Mouse (Mus musculus) natural killer cell, adult 2 months (primary cell): ENCODE results near the gene Tada3.

Source experiments
- DNase-seq, 2 experiments: peaks; one replicate each; pipeline ENCODE4 v3.0.0; 2022; ENCODE audit warnings: low spot score in 2 of 2

Gene Tada3

GRCm38 (mm10) chr6:113377496-113378385, at the start of gene Tada3, which contains the start of gene Arpc4:
Gene Tada3 (minus strand): TSS chr6:113377883.
Gene Arpc4 (plus strand): TSS chr6:113378115.
- DNase-seq: peak; percentile 94

DNA sequence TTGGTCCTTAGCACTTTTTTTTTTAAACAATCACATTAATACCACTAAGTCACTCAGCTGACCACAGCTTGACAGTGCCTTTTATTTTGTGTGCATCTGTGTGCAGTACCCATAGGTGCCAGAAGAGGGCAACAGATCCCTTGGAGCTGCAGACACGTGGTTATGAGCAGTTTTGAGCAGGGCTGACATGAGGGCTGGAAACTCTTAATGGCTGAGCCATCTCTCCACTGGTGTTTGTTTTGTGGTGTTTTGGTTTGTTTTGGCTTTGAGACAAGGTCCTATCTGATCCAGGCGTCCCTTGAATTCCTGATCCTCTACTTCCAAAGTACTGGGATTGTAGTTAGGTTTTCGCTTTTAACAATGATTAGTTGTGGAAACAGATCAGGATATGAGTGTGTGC, 49.7 kb upstream of the Tada3 start:
- peak; percentile 44 to 67 for DNase-seq

DNA sequence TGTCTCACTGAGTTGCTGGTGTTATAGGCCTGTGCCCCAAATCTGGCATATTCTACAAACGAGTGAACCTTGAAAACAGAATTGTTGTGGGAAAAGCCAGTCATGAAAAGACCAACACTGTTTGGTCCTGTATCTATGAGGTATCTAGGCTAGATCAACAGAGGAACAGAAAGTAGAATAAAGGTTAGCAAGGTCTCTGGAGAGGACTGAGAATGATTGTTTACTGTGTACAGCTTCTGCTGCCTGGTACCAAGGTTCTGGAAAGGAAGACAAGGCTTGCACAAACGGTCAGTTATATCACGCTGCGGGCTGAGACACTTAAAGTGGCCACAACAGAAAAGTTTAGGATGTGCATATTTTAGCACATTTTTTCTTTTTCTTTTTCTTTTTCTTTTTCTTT, 49.0 kb upstream of the Tada3 start:
- DNase-seq: no peak

- DNase-seq: no peak
Observed at GRCm38 (mm10) chr6:113424187-113424586, 46.5 kb upstream of the Tada3 start.

DNA sequence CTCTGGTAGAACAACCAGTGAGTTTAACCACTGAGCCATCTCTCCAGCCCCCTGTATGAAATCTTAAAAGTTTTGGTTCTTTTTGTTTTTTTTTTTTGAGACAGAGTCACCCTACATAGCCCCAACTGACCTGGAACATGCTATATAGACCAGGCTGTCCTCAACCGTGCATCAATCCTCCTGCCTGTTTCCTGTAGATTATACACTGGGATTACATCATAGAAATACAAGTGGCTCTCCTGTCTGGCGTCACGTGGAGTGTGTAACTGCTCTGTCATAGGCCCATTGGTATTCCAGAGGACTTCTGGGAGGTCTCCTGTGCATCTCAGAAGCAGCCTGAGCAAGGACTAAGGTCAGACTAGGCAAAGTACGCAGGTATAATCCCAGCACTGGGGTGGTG, 45.3 kb upstream of the Tada3 start:
- DNase-seq: no peak

- peak; percentile 97 for DNase-seq
Observed at GRCm38 (mm10) chr6:113419199-113419587, 41.5 kb upstream of the Tada3 start, which contains the start of gene Rpusd3. Gene Rpusd3 (minus strand): TSS chr6:113419340.

DNA sequence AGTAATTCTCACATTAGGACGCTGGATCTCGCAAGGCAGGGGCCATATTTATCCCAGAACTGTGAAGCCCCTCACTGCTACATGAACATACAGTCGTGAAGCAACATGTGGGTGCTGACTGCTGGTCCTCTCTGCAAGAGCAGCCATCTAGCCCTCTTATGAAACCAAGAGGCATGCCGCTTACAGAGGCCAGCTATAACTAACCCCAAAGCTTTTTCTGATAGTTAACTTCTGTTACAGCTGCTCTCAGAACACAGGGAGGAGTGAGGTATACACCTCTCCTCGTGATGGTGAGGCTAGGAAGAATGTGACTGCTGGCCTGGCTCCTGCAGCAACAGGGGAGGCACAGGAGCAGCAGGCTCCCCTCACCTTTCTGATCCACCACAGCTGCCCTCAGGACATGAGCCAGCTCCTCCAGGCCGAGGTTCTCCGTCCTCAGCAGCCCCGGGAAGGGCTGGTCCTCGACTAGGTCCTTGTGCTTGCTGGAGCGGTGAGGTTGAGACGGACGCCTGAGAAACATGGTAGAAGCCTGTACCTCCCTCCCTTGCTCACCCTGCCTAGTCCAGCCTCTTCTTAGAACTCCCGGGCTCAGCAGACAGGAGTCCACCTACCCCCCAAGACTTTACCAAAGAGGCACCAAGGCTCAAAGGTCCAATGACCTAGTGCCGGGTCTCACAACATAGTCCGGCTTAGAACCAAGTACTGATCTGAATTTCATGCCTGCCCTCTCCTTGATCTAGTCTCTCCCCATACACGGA, 40.9 kb upstream of the Tada3 start:
- DNase-seq: no peak

DNA sequence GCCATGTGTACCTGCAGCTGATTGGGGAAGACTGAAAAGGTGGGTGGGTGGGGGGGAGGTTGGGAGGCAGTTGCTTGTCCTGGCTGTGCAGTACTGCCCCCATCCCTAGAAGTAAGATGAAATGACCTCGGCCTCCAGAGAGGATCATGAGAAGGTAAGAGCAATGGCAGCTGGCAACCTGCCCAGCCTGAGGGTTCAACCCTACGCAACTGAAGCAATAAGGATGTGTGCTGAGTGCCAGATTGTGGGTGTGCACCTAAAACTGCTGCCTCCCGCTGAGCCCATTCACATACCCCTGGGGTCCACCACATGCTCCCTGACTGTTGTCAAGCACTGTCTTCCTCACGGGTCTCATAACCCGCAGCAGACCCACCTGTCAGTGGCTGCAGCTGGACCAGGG, 38.7 kb upstream of the Tada3 start:
- DNase-seq: no peak

- no peak for DNase-seq
Observed at GRCm38 (mm10) chr6:113410001-113410400, 32.3 kb upstream of the Tada3 start.

DNA sequence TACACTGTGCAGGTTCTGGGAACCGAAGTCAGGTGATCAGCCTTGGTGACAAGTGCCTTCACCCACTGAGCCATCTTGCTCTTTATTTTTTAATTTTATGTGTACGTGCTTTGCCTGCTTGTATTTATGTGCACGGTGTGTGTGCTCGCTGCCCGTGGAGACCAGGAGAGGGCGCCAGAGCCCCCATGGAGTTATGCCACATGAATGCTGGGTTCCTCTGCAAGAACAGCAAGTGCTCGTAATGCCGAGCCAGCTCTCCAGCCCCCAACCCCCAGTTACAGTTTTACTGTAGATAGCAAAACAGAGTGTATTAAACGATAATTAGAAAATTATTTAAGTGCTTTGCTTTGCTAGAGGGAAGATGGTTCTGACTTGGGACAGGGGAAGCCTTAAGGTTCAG, 29.0 kb upstream of the Tada3 start:
- DNase-seq: peak in 1 of 2 experiments; percentile 11

GRCm38 (mm10) chr6:113405483-113405882, 27.8 kb upstream of the Tada3 start:
- DNase-seq: no peak

DNA sequence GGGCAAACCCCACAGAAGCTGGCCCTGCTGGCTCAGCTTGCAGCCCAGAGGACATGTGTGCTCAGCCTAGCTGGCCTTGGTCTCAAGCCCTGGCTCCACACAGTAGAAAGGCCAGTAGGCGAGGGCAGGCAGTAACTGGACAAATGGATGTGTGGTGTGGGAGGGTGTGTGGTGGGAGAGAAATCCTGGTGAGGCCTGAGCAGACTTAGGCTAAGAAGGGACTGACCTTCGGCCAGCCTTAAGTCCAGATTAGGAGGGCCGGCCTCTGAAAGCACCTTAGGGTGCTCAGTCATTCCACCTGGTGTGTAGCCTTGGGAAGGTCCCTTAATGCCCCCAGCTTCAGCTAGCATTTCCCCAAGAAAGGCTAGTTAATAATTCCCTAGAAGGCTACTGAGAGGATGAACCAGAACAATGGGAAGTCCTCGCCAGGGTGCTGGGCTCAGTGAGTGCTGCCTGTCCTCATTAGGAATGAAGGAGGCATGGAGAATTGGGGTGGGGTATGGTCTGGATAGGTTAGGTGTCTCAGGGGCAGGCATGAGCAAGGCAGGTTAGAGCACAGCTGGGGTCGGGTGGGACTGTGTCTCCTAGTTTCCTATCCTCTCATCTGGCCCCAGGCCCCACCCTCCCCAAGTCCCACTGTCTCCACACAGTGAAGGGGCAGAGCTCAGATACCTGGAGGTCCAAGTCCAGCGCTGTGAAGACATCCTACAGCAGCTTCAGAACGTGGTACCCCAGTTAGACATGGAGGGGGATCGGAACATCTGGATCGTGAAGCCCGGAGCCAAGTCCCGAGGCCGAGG, 27.2 kb upstream of the Tada3 start:
- no peak for DNase-seq

GRCm38 (mm10) chr6:113402094-113402493, 24.4 kb upstream of the Tada3 start:
- DNase-seq: no peak

- DNase-seq: no peak
Observed at GRCm38 (mm10) chr6:113396270-113397030, 18.8 kb upstream of the Tada3 start.

DNA sequence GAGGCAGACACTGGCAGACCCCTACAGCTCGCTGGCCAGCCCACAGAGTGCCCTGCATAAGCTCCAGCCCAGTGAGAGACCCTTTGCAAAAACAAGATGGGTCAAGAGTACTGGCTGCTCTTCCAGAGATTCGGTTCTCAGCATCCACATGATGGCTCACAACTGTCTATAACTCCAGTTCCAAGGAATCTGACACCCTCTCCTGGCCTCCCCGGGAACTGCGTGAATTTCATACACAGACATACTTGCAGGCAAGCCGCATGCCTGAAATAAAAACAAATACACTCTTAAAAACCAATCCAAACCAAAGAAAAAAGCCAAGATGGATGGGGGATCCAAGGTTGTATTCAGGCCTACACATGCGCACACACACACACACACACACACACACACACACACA, 17.8 kb upstream of the Tada3 start:
- no peak for DNase-seq

GRCm38 (mm10) chr6:113394811-113395210, 17.1 kb upstream of the Tada3 start:
- DNase-seq: no peak

DNA sequence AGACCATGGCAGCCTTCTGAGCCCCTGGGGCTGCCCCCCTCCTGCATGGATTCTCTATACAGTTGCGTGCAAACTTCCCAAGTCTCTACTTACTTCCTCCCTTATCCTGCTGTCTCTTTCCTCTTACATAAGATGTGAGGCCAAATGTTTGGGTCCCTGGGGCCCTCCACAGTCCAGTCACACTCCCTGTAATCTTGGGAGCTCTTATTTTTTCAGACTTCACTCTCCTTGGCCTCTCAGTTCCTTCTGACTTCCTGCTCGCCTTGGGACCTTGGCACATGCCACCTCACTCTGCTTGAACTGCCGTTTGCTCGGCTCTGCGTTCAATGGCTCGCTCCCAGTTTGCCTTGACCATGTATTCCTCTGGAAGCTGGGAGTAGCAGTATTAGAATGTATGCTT, 16.3 kb upstream of the Tada3 start:
- DNase-seq: no peak

GRCm38 (mm10) chr6:113392387-113393071, 14.8 kb upstream of the Tada3 start:
- no peak for DNase-seq

DNA sequence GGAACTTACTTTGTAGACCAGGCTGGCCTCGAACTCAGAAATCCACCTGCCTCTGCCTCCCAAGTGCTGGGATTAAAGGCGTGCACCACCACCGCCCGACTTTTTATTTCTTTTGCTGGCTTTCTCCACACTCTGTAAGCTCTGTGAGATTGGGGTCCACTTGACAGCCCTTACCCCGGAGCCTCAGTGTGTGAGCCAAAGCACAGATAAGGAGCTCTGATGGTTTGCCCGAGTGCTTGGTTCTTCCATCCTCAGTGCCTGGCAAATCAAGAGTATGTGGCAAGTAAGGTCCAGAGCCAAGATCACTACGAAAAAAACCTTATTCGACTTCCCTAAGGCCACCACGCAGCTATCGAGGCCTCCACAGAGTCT, 14.3 kb upstream of the Tada3 start:
- DNase-seq: no peak

DNA sequence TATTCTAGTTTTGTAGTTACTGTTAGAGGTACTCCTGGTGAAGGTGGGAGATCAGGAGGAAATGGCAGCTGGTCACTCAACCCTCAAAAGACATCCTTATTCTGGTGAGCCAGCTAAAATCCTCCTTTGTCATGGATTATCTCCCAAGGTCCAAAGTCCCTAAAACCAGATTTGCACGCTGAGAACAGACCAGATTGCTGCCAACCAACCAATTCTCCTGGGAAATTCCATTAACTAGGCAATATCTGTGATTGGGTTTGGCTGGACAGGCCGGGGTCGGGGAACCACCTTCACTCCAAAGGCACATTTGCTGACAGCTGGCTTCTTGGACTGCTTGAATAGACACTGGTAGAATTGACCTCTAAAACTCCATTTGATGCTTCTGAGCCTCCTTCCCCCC, 13.0 kb upstream of the Tada3 start:
- no peak for DNase-seq

DNA sequence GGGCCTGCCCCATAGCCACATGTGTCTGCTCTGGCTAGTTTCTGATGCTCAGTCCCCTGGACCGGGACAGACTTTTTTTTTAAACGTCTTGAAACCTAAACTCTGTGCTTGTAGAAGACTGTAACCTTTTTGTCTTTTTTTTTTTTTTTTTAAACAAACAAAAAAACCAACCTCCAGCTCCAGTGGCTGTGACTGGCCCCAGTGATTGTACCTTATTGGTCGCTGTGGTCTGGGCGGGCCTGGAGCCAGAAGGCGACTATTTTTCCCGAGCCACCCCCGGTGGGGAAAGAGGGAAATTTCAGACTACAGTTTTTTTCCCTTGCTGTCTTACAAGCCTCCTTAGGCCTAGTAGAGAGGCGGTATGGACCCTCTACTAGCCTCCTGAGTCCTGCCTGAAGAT, 11.3 kb upstream of the Tada3 start, which contains the start of gene Ttll3:
Gene Ttll3, plus strand, starts transcription at position 301 of the 400 bp plus-strand sequence.
- no peak for DNase-seq
